Mouse (Mus musculus): ENCODE measurements around the gene Tulp1. TPM values are rescaled to one million over a fixed set of nuclear protein-coding genes. Genes with fewer than 3 reads are reported as not detected.
A peak's percentile ranks its signal among the peaks of the same experiment; 100 is the strongest.

Gene Tulp1
- total and polyA plus RNA-seq, 3 experiments, result not detected

DNA sequence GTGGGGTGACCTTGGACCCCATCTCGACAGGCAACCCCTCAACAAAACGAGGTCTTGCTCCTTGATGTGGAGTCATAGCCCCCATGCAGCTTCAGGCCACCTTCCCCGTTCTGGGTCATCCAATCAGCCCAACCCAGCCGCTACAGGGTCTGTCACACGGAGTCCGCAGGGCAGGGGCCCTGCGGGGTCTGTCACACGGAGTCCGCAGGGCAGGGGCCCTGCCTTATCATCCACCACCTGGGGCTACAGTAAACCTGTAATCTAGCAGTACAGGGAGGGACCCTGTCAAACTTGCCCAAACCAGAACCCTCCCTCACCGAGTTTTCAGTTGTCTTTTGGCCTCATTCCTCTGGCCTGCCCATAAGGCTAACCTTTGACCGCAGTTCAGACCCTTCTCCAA lies 13.0 kb downstream of the Tulp1 start:
- DNase-seq, result no peak
- WGBS, result 53% methylated on average over 11 of the region's 11 CpGs
- peaks cover 2% of the 10 kb centered on the region for H3K4me1 ChIP-seq (ENCODE audit: control insufficient read depth, insufficient read depth, low read length)
- no peak overlapping the region for H3K4me3 ChIP-seq
- H3K27me3 ChIP-seq (ENCODE audit: control insufficient read depth, insufficient read depth, low read length), result no peaks in the 10 kb centered on the region
- intact Hi-C loops (cut with DNase I), result no loop called here
- H3K36me3 ChIP-seq (ENCODE audit: control insufficient read depth, insufficient read depth, low read length), result no peaks in the 10 kb centered on the region
- no peak for TF ChIP-seq POLR2A (IDR thresholded peaks at IDR 0.05; ENCODE audit: insufficient read depth, low read depth, low read length)
- no peak overlapping the region for H3K27ac ChIP-seq
- no peaks in the 10 kb centered on the region for H3K79me2 ChIP-seq (replicated peaks; ENCODE audit: control insufficient read depth, insufficient read depth, low read length)
- no peak overlapping the region for H3K9ac ChIP-seq (ENCODE audit: low read depth, low read length)

GRCm38 (mm10) chr17:28351353-28351890 lies 13.6 kb downstream of the Tulp1 start:
- peak overlapping the region; percentile 89 for H3K27ac ChIP-seq
- H3K4me3 ChIP-seq, result peak overlapping the region; percentile 58
- H3K4me1 ChIP-seq (ENCODE audit: control insufficient read depth, insufficient read depth, low read length), result peaks cover 2% of the 10 kb centered on the region
- H3K36me3 ChIP-seq (ENCODE audit: control insufficient read depth, insufficient read depth, low read length), result no peaks in the 10 kb centered on the region
- 5% methylated on average over 29 of the region's 29 CpGs for WGBS
- H3K79me2 ChIP-seq (replicated peaks; ENCODE audit: control insufficient read depth, insufficient read depth, low read length), result no peaks in the 10 kb centered on the region
- no peak for DNase-seq
- H3K9ac ChIP-seq (ENCODE audit: low read depth, low read length), result peak overlapping the region; percentile 75
- TF ChIP-seq EP300 (IDR thresholded peaks at IDR 0.05; ENCODE audit: insufficient read depth, low read depth, low read length) (no peak), CTCF (IDR thresholded peaks at IDR 0.05) (no peak), POLR2A (IDR thresholded peaks at IDR 0.05; ENCODE audit: insufficient read depth, low read depth, low read length) (no peak)
- intact Hi-C loops (cut with DNase I), result no loop called here
- H3K27me3 ChIP-seq (ENCODE audit: control insufficient read depth, insufficient read depth, low read length), result no peaks in the 10 kb centered on the region

DNA sequence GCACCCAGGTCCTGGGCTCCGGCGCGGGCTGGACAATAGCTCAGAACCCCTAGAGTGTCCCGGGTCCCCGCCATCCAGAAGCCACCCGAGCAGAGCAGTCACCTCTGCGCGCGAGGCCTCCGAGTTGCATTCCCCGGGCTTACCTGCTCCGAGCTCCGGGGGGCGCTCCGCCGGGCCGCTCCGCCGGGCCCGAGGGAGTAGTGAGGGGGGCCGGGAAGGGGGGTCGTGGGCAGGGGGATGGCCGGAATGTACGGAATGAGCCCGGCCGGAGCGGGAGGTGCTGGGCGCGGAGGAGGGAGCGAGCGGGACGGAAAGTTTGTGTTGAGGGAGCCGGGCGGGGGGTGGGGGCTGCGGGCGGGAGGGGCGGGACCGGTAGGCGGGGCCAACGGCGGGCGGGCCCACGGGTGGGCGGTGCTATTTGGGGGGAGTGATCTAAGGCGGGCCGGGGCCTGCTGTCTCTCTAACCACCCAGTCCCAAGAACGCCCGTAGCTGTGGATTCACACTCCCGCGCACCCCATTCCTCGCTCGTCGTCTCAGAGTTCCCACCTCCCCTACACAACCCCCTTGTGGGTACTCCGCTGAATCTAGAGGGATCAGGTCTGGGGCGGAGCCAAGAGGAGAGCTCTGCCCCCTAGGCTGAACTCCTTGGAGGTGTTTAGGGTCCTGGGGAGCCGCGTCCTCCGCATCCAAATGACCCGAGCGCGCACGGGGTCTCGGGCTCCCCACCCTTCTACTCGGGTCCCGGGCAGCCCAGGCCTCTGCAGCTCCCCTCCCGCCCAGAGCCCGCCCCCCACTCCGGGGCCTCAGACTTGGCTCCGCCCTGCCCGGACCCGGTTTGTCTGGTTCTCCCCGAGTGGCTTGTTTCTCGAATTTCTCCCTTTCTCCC lies 14.3 kb downstream of the Tulp1 start, which contains the start of gene Tead3:
Gene Tead3, minus strand, starts transcription at position 352 of the 887 bp plus-strand sequence.
- H3K36me3 ChIP-seq (ENCODE audit: control insufficient read depth, insufficient read depth, low read length), result no peaks in the 10 kb centered on the region
- peak within 1 kb of the TSS; percentile 58 for H3K4me3 ChIP-seq
- H3K79me2 ChIP-seq (replicated peaks; ENCODE audit: control insufficient read depth, insufficient read depth, low read length), result no peaks in the 10 kb centered on the region
- peaks cover 2% of the 10 kb centered on the region for H3K4me1 ChIP-seq (ENCODE audit: control insufficient read depth, insufficient read depth, low read length)
- no peaks in the 10 kb centered on the region for H3K27me3 ChIP-seq (ENCODE audit: control insufficient read depth, insufficient read depth, low read length)
- TF ChIP-seq EP300 (IDR thresholded peaks at IDR 0.05; ENCODE audit: insufficient read depth, low read depth, low read length) (0 out of 2 replicates have a peak, but pooled peaks have one; percentile 12), POLR2A (IDR thresholded peaks at IDR 0.05; ENCODE audit: insufficient read depth, low read depth, low read length) (peak; percentile 72), CTCF (IDR thresholded peaks at IDR 0.05) (peak; percentile 32)
- peak; percentile 83 to 87 for DNase-seq
- intact Hi-C loops (cut with DNase I), result loop anchor here (1.0 kb wide), 1 partner anchor 22 kb away; the partner anchor contains the start of gene Rpl10a
- under 1% methylated on average over 53 of the region's 73 CpGs for WGBS
- peak within 1 kb of the TSS; percentile 90 for H3K9ac ChIP-seq (ENCODE audit: low read depth, low read length)
- peak within 1 kb of the TSS; percentile 89 for H3K27ac ChIP-seq

DNA sequence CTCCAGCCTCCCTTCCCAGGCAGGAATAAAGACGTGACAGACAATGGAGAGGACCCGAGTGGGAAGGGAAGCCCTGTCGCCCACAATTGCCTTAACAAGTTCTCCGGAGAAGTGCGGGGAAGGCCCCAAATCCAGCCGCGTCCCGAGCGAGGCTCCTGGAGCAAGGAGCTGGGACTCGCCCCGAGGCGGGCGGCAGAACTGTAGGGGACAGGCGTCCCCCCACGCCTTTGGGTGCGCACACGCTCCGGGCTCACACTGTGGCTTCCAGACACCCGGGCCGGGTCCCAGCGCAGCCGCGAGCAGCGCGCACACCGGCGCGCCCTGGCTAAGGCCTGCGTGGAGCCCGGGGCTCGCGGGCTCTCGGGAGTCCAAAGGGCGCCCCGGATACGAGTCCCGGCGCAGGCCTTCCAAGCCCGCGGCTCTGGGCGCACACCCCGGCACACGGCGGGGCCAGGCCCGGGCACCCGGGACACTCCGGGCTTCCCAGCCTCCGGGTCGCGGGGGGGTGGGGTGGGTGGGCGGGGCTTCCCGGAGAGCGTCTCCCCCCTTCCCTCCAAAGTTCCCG lies 15.0 kb downstream of the Tulp1 start:
- intact Hi-C loops (cut with DNase I), result loop anchor here (1.0 kb wide), 1 partner anchor 22 kb away; the partner anchor contains the start of gene Rpl10a
- Histone ChIP-seq H3K79me2 (replicated peaks; ENCODE audit: control insufficient read depth, insufficient read depth, low read length) (no peaks in the 10 kb centered on the region), H3K4me1 (ENCODE audit: control insufficient read depth, insufficient read depth, low read length) (peaks cover 2% of the 10 kb centered on the region), H3K36me3 (ENCODE audit: control insufficient read depth, insufficient read depth, low read length) (no peaks in the 10 kb centered on the region), H3K9ac (ENCODE audit: low read depth, low read length) (peak overlapping the region; percentile 90), H3K27ac (peak overlapping the region; percentile 86), H3K27me3 (ENCODE audit: control insufficient read depth, insufficient read depth, low read length) (no peaks in the 10 kb centered on the region), H3K4me3 (peak overlapping the region; percentile 58)
- peak in 1 of 2 experiments; percentile 76 for DNase-seq
- WGBS, result under 1% methylated on average over 53 of the region's 54 CpGs
- TF ChIP-seq CTCF (IDR thresholded peaks at IDR 0.05), result no peak

DNA sequence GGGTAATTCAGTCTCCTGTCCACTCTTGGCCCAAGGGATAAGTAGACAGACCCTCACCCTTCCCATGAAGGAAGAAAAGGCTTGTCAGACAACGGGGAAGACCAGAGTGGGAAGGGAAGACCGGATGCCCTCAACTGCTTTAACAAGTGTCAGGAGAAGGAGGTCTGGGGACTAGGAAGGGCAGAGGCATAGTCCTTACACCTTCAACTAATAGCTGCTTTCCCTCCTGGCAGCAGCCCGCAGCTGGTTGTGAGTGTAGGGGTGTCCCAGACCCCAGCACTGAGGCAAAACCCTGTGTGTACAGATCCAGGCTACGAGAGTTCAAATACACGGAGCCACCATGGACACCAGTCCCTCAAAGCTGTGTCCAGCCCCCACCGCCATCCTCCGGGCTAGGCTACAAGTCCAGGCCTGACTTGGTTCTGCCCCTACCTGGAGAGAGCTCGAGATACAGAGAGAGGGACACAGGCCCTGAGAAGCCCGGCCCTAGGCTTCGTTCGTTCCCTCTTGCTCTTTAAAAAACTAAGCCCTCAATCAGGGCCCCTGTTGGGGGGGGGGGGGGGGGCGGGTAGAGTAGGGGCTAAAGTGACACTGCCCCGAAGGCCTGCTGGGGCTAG lies 15.7 kb downstream of the Tulp1 start:
- no peaks in the 10 kb centered on the region for H3K27me3 ChIP-seq (ENCODE audit: control insufficient read depth, insufficient read depth, low read length)
- DNase-seq, result no peak
- peaks cover 2% of the 10 kb centered on the region for H3K4me1 ChIP-seq (ENCODE audit: control insufficient read depth, insufficient read depth, low read length)
- H3K79me2 ChIP-seq (replicated peaks; ENCODE audit: control insufficient read depth, insufficient read depth, low read length), result no peaks in the 10 kb centered on the region
- 37% methylated on average over 13 of the region's 13 CpGs for WGBS
- intact Hi-C loops (cut with DNase I), result no loop called here
- H3K9ac ChIP-seq (ENCODE audit: low read depth, low read length), result peak overlapping the region; percentile 90
- TF ChIP-seq EP300 (IDR thresholded peaks at IDR 0.05; ENCODE audit: insufficient read depth, low read depth, low read length), result no peak
- TF ChIP-seq POLR2A (IDR thresholded peaks at IDR 0.05; ENCODE audit: insufficient read depth, low read depth, low read length), result no peak
- no peak for TF ChIP-seq CTCF (IDR thresholded peaks at IDR 0.05)
- no peaks in the 10 kb centered on the region for H3K36me3 ChIP-seq (ENCODE audit: control insufficient read depth, insufficient read depth, low read length)
- H3K4me3 ChIP-seq, result peak overlapping the region; percentile 58
- peak overlapping the region; percentile 86 for H3K27ac ChIP-seq

Data from heart, adult 2 months (tissue).